Mouse (Mus musculus) heart, embryonic 16.5 days (tissue): ENCODE data around the gene Hspa12a. TPM values are rescaled to one million over a fixed set of nuclear protein-coding genes. Genes with fewer than 3 reads are reported as not detected.

Experiments
- ATAC-seq: fragments of 200-750 bp; cut with Nextera tagmentation; replicated peaks from 2 replicates; pipeline ENCODE4 v1.8.0; 2017; ENCODE audit warnings: moderate number of reproducible peaks; ENCODE audit not compliant: insufficient read depth, low FRiP score; ENCODE audit errors: extremely low read depth
- H3K27ac ChIP-seq: fragments of 300-500 bp; sonication (generic); 2 replicates; pipeline ENCODE4 v1.5.1; 2014; ENCODE audit warnings: mild to moderate bottlenecking, low read length, control low read depth, moderate library complexity
- H3K27me3 ChIP-seq: fragments of 300-500 bp; sonication (generic); 2 replicates; pipeline ENCODE4 v1.6.1; 2014; ENCODE audit warnings: low read length, mixed read lengths; ENCODE audit not compliant: control insufficient read depth, insufficient read depth
- H3K36me3 ChIP-seq: fragments of 300-500 bp; sonication (generic); 2 replicates; pipeline ENCODE4 v1.6.1; 2014; ENCODE audit not compliant: control insufficient read depth, insufficient read depth
- H3K4me1 ChIP-seq: fragments of 300-500 bp; sonication (generic); 2 replicates; pipeline ENCODE4 v1.6.1; 2014; ENCODE audit warnings: low read length, mixed read lengths; ENCODE audit not compliant: control insufficient read depth, insufficient read depth
- H3K4me2 ChIP-seq: fragments of 300-500 bp; sonication (generic); 2 replicates; pipeline ENCODE4 v1.6.1; 2014; ENCODE audit warnings: low read depth, mild to moderate bottlenecking, control low read depth, low read length
- H3K4me3 ChIP-seq: fragments of 300-500 bp; sonication (generic); 2 replicates; pipeline ENCODE4 v1.5.1; 2014; ENCODE audit warnings: mild to moderate bottlenecking, control low read depth, low read length
- H3K9ac ChIP-seq: fragments of 300-500 bp; sonication (generic); 2 replicates; pipeline ENCODE4 v1.6.1; 2014; ENCODE audit warnings: low read length, control low read depth
- H3K9me3 ChIP-seq: fragments of 300-500 bp; sonication (generic); replicated peaks from 2 replicates; pipeline ENCODE4 v1.6.1; 2016; ENCODE audit warnings: low read length; ENCODE audit not compliant: control insufficient read depth
- WGBS: fragments of 180-500 bp; shearing (Covaris S2); extraction: QIAGEN DNeasy Blood & Tissue Kit; methylation state at CpG from one replicate; pipeline ENCODE4 v1.1.7; 2014; 5-methylcytosine and 5-hydroxymethylcytosine counted together
- polyA plus RNA-seq: library from polyadenylated mRNA; unstranded; fragments of >200 nt; fragmentation: Nextera tagmentation; extraction: Ambion mirVana; gene quantifications from 2 replicates; pipeline ENCODE4 v1.2.1, GENCODE M21; 2015

The Hspa12a gene
- polyA plus RNA-seq, 1 experiment from 2014 or later: 13.7 TPM

DNA sequence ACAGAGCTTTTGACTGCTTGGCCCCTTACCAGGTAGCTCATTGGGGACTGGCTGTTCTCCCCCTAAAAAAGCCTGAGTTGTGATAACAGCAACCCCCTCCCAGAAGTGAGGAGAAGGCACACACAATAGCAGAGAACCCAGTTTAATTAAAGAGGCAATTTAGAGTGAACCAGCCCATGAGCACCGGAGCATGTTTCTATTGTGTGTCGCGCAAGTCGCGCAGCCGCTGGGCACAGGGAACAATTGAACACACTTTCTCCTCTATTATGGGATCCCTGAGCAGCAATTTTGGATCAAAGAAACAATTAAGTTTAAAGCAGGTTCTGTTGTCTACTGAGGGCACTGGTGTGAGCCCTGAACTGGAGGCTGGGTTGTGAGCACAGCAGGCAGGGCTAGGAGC lies 176.1 kb downstream of the Hspa12a start:
- Histone ChIP-seq H3K36me3 (no peaks in the 10 kb centered on the region), H3K27ac (no peak overlapping the region), H3K27me3 (no peaks in the 10 kb centered on the region), H3K9ac (no peak overlapping the region), H3K4me2 (no peak overlapping the region), H3K9me3 (no peaks in the 10 kb centered on the region), H3K4me1 (no peaks in the 10 kb centered on the region; the same call in 1 of the 2 replicates), H3K4me3 (no peak overlapping the region)
- no peak for ATAC-seq
- WGBS: 94% methylated on average over 6 of the region's 6 CpGs

DNA sequence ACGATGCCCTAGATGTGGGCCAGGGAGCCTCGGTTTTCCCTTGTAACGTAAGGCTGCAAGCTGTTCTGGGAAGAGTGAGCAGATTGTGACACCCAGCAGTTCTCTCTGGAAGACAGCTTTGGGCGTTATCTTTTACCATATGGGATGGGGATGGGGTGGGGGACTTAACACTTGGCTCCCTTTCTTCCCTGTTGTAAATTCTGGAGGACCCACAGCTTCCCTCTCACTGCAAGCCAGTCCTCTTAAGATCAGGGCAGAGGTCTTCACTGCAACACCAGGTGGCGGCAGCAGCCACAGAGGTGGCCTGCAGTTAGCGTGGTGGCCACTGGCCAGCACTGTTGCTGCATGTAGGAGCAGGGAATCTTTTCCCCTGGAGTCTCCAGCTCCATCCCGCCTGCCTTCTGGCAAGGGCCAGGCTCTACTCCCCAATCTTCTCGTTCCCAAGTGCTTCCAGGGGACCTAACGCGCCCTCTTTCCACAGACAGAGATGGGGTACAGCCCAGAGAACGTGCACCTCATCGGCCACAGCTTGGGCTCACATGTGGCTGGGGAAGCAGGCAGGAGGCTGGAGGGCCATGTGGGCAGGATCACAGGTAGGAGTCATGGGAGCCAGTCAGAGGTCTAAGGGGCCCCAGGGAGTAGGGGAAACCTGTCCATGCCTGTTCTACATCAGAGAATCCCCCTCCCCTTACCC lies 180.5 kb downstream of the Hspa12a start:
- no peak overlapping the region for H3K4me3 ChIP-seq
- no peak overlapping the region for H3K27ac ChIP-seq
- no peak overlapping the region for H3K4me2 ChIP-seq
- H3K9me3 ChIP-seq: no peaks in the 10 kb centered on the region
- no peaks in the 10 kb centered on the region; the same call in 1 of the 2 replicates for H3K4me1 ChIP-seq
- ATAC-seq: peak; percentile 55
- 8% methylated on average over 12 of the region's 12 CpGs for WGBS
- 0 out of 2 replicates have a peak overlapping the region, but pooled peaks have one; percentile 51 for H3K9ac ChIP-seq
- no peaks in the 10 kb centered on the region for H3K27me3 ChIP-seq
- H3K36me3 ChIP-seq: no peaks in the 10 kb centered on the region

DNA sequence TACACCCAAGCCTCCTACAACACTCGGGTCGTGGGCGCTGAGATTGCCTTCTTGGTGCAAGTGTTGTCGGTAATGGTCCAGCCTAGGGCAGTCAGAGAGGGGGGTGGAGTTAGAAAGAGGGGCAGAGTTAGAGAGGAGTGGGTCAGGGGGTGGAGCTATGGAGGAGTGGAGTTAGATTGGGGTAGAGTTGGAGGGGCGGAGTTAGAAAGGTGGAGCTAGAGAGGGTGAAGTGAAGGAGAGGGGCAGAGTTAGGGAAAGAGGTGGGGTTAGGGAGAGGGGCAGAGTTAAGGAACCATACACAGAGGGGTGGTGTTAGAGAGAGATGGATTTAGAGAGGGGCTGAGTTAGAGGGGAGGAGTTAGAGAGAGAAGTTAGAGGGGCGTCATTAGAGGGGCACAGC lies 181.1 kb downstream of the Hspa12a start:
- Histone ChIP-seq H3K9ac (no peak overlapping the region), H3K27me3 (no peaks in the 10 kb centered on the region), H3K4me3 (no peak overlapping the region), H3K27ac (no peak overlapping the region), H3K36me3 (no peaks in the 10 kb centered on the region), H3K4me1 (no peaks in the 10 kb centered on the region; the same call in 1 of the 2 replicates), H3K9me3 (no peaks in the 10 kb centered on the region), H3K4me2 (no peak overlapping the region)
- 30% methylated on average over 6 of the region's 6 CpGs for WGBS
- no peak for ATAC-seq

DNA sequence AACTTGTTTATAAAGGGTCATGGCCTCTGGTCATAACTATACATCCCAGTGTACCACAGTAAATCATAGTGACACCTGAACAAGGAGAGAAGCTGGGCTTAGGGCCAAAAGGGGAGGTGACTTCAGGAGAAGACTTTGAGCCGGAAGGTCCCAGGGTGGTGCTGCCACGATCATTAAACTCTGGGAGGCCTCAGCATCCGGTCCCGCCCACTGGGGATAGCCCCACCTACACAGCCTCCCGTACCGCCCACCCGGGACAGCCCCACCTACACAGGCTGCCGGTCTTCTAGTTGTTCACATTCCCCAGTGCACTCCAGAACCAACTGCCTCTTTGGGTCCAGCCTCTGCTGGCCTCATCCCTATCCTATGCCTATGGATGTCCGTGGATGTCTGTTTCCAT lies 184.0 kb downstream of the Hspa12a start, which contains the start of gene Pnliprp2:
Gene Pnliprp2, plus strand, starts transcription at position 297 of the 400 bp plus-strand sequence.
- Histone ChIP-seq H3K4me1 (no peaks in the 10 kb centered on the region; the same call in 1 of the 2 replicates), H3K4me2 (no peak within 1 kb of the TSS), H3K27me3 (no peaks in the 10 kb centered on the region), H3K4me3 (no peak within 1 kb of the TSS), H3K9ac (no peak within 1 kb of the TSS), H3K27ac (no peak within 1 kb of the TSS), H3K9me3 (no peaks in the 10 kb centered on the region), H3K36me3 (no peaks in the 10 kb centered on the region)
- WGBS: 51% methylated on average over 9 of the region's 9 CpGs
- no peak for ATAC-seq

DNA sequence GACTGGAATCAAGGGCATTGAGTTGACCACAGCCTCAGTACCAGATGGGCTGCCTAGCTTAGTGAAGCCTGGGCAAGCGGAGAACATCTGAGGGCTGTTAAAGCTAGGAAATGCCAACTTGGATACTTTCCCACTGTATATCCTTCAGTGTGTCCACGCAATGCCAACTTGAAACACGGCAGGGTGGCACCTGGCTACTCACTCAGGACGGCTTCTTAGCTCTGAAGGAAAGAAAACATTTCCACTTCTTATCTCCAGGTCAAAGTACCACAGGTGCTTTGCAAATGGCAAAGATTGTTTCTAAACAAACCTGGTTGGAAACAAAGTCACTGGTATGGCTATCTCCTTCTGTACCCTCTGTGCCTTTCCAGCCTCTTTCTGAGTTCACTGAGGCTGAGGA lies 184.6 kb downstream of the Hspa12a start:
- H3K9ac ChIP-seq: no peak overlapping the region
- no peaks in the 10 kb centered on the region for H3K36me3 ChIP-seq
- no peak overlapping the region for H3K4me2 ChIP-seq
- WGBS: 84% methylated on average over 4 of the region's 4 CpGs
- H3K27me3 ChIP-seq: no peaks in the 10 kb centered on the region
- H3K9me3 ChIP-seq: peaks cover 4% of the 10 kb centered on the region
- no peak overlapping the region for H3K4me3 ChIP-seq
- no peak for ATAC-seq
- no peaks in the 10 kb centered on the region; the same call in 1 of the 2 replicates for H3K4me1 ChIP-seq
- H3K27ac ChIP-seq: no peak overlapping the region

DNA sequence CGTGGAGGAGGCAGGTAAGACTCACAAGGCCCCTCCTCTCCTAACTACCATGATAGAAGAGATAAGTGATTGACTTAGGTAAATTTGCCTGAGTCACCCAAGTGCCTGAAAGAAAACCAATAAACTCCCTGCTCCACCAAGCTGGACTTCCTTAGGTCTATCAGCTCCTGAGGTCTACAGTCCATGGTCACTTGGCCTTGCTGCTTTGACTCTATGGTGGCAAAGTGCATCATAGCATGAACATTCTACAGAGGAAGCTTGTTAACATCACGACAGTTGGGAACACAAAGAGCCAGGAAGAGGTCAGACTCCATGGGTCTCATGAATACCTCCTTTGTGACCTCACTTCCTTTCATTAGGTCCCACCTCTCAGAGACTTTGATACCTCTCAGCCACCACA lies 191.9 kb downstream of the Hspa12a start:
- ATAC-seq: no peak
- H3K4me2 ChIP-seq: no peak overlapping the region
- no peak overlapping the region for H3K9ac ChIP-seq
- WGBS: 54% methylated on average over 2 of the region's 2 CpGs
- H3K4me1 ChIP-seq: no peaks in the 10 kb centered on the region
- no peak overlapping the region for H3K4me3 ChIP-seq
- no peak overlapping the region for H3K27ac ChIP-seq
- H3K27me3 ChIP-seq: no peaks in the 10 kb centered on the region
- H3K9me3 ChIP-seq: peaks cover 4% of the 10 kb centered on the region
- no peaks in the 10 kb centered on the region for H3K36me3 ChIP-seq

DNA sequence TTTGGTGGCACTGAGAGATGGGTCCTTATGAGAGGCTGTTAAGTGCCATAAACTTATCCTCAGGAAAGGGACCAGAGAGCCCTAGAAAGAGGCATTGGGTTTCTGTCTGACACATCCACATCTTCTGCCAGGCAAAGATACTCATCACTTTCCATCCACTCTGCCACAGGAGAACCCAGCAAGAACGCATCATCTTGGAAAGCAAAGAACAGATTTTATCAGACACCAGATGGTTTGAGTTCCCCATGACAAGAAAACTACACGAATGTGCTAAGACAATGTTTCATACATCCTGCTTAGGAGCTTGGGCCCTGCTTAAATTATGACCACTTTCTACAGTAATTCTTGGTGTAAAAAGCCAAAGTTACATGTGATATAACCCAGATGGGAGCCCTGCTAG lies 192.6 kb downstream of the Hspa12a start:
- peaks cover 4% of the 10 kb centered on the region for H3K9me3 ChIP-seq
- H3K27me3 ChIP-seq: no peaks in the 10 kb centered on the region
- no peak overlapping the region for H3K9ac ChIP-seq
- no peaks in the 10 kb centered on the region for H3K4me1 ChIP-seq
- H3K36me3 ChIP-seq: no peaks in the 10 kb centered on the region
- no peak for ATAC-seq
- 66% methylated on average over 2 of the region's 2 CpGs for WGBS
- H3K4me3 ChIP-seq: no peak overlapping the region
- no peak overlapping the region for H3K4me2 ChIP-seq
- H3K27ac ChIP-seq: no peak overlapping the region

DNA sequence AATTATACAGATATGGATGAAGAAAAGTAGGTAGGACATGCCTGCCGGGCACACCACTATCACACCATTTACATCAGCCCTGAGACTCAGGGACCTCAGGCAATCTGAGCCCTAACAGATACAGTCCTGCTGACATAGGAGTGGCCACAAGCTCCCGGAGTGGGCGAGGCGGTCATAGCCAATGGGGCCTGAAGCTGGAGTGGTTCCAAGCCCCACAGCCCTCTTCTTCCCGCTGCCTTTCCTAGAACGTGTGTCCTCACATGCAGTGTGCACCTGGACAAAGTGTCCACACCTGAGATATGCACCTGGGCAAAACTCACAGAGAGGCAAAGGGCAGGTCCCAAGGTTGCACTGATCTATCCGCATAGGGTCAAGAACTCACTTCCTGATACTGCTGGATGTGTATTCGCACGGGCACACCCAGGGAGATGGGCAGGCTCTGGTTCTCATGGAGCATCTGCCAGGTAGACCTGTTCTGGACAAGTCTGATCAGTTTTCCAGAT lies 195.9 kb downstream of the Hspa12a start:
- WGBS: 75% methylated on average over 9 of the region's 9 CpGs
- Histone ChIP-seq H3K27me3 (no peaks in the 10 kb centered on the region), H3K4me2 (no peak overlapping the region), H3K9ac (no peak overlapping the region), H3K4me1 (no peaks in the 10 kb centered on the region), H3K27ac (no peak overlapping the region), H3K9me3 (no peaks in the 10 kb centered on the region), H3K36me3 (no peaks in the 10 kb centered on the region), H3K4me3 (no peak overlapping the region)
- ATAC-seq: no peak
